Comparison of ENCODE assay signal across 7 mouse cellular contexts in the genomic region with DNA sequence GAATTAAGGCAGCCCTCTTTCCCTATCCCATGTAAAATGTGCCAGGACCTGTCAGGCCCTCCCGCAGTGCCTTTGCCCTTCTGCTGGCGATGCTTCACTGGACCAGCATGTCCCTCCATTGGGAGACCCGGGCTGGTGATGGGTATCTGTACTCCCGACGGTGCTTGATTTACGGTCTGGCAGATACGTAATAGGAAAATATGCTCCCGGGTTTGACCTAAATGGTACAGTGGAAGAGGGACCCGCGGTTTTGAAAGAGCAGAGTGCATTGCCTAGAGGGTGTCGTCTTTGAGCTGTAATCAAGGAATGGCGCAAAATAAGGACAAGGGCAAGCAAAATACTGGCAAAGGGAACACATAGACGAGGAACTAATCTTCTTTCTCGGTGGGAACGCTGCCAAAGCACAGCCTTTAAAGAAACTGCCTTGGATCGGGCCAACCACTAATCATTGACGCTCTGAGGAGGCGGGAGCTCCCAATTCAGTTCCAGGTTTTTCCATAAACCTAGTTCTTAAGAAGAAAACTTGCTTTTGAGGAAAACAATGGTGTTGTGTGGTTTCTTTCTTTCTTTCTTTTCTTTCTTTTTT. TPM values are rescaled to one million over a fixed set of nuclear protein-coding genes. Genes with fewer than 3 reads are reported as not detected.
DNase-seq lines count a peak whose midpoint lies in the region; ATAC-seq and TF ChIP-seq lines count a peak whose summit lies in the region.

No protein-coding gene starts in this region.

- no peak for TF ChIP-seq EP300 in lung, postnatal 0 days (IDR thresholded peaks at IDR 0.05)

- peak overlapping the region; percentile 79 for H3K4me2 ChIP-seq in lung, postnatal 0 days (replicated peaks; ENCODE audit: low read depth, low read length)
- H3K4me2 ChIP-seq in embryonic facial prominence, embryonic 12.5 days (replicated peaks) = peak overlapping the region; percentile 73

- no peaks in the 10 kb centered on the region for H3K36me3 ChIP-seq in lung, postnatal 0 days (ENCODE audit: insufficient read depth, low read length)
- H3K36me3 ChIP-seq in embryonic facial prominence, embryonic 12.5 days = no peaks in the 10 kb centered on the region
- H3K36me3 ChIP-seq in hindbrain, embryonic 10.5 days = peaks cover 5% of the 10 kb centered on the region; the same call in 1 of the 2 replicates

- peak; percentile 27 for DNase-seq in lung, postnatal 0 days (ENCODE audit: low spot score)
- no peak for DNase-seq in lung, postnatal 36 days
- DNase-seq in hindbrain, embryonic 10.5 days (ENCODE audit: low spot score) = no peak
- peak; percentile 77 for DNase-seq in testis, postnatal 10 days (ENCODE audit: low spot score)
- no peak for DNase-seq in thymus, postnatal 10 days (ENCODE audit: low spot score in 2 of 2)

- H3K27me3 ChIP-seq in lung, postnatal 0 days (replicated peaks; ENCODE audit: insufficient read depth, low read length) = no peaks in the 10 kb centered on the region
- no peaks in the 10 kb centered on the region for H3K27me3 ChIP-seq in embryonic facial prominence, embryonic 12.5 days
- no peaks in the 10 kb centered on the region for H3K27me3 ChIP-seq in hindbrain, embryonic 10.5 days (ENCODE audit: insufficient read depth, poor library complexity, severe bottlenecking)

- TF ChIP-seq CTCF in lung, postnatal 0 days (IDR thresholded peaks at IDR 0.05) = no peak

- peak overlapping the region; percentile 71 for H3K9ac ChIP-seq in lung, postnatal 0 days (replicated peaks; ENCODE audit: low read depth)
- peak overlapping the region; percentile 87 for H3K9ac ChIP-seq in embryonic facial prominence, embryonic 12.5 days

- WGBS in lung, postnatal 0 days = 13% methylated on average over 18 of the region's 18 CpGs
- 20% methylated on average over 18 of the region's 18 CpGs for WGBS in embryonic facial prominence, embryonic 12.5 days
- whole genome bisulfite sequencing in hindbrain, embryonic 10.5 days = 21% methylated on average over 18 of the region's 18 CpGs

- H3K4me3 ChIP-seq in lung, postnatal 0 days (ENCODE audit: low read depth, low read length) = peak overlapping the region; percentile 81
- peak overlapping the region; percentile 97 for H3K4me3 ChIP-seq in embryonic facial prominence, embryonic 12.5 days
- H3K4me3 ChIP-seq in hindbrain, embryonic 10.5 days = peak overlapping the region; percentile 97

- H3K4me1 ChIP-seq in lung, postnatal 0 days (ENCODE audit: insufficient read depth, low read depth, low read length) = peaks cover 6% of the 10 kb centered on the region; the same call in 1 of the 2 replicates
- peaks cover 14% of the 10 kb centered on the region for H3K4me1 ChIP-seq in embryonic facial prominence, embryonic 12.5 days
- H3K4me1 ChIP-seq in hindbrain, embryonic 10.5 days (replicated peaks) = peaks cover 26% of the 10 kb centered on the region

- peak; percentile 73 for ATAC-seq in lung, postnatal 0 days
- ATAC-seq in embryonic facial prominence, embryonic 12.5 days (ENCODE audit: insufficient number of reproducible peaks, insufficient read depth, low FRiP score, low TSS enrichment) = 0 out of 2 replicates have a peak, but pooled peaks have one; percentile 56
- peak; percentile 61 for ATAC-seq in megakaryocyte, adult 5-6 weeks (ENCODE audit: poor library complexity, severe bottlenecking)

- peak overlapping the region; percentile 32; the same call in 1 of the 2 replicates for H3K27ac ChIP-seq in lung, postnatal 0 days (ENCODE audit: low read length)
- no peak overlapping the region for H3K27ac ChIP-seq in embryonic facial prominence, embryonic 12.5 days
- H3K27ac ChIP-seq in hindbrain, embryonic 10.5 days = peak overlapping the region; percentile 90

- H3K9me3 ChIP-seq in lung, postnatal 0 days (ENCODE audit: low read length) = no peaks in the 10 kb centered on the region
- H3K9me3 ChIP-seq in embryonic facial prominence, embryonic 12.5 days = no peaks in the 10 kb centered on the region
- no peaks in the 10 kb centered on the region for H3K9me3 ChIP-seq in hindbrain, embryonic 10.5 days

RNA-seq across cellular contexts. Expression of a gene that starts 0.5 kb away (rescaled TPM):
- 22.9 and 28.4 TPM in 2 replicates for polyA plus RNA-seq in lung, postnatal 0 days (2015; fragmentation: Nextera tagmentation; extraction: Ambion mirVana)
- 45.2 and 46.6 TPM in 2 replicates for polyA plus RNA-seq in embryonic facial prominence, embryonic 12.5 days (2016; fragmentation: Nextera tagmentation; extraction: Ambion mirVana)
- polyA plus RNA-seq in hindbrain, embryonic 10.5 days (2016; fragmentation: Nextera tagmentation; extraction: Ambion mirVana) = 60.6 and 66.1 TPM in 2 replicates
- 12.7 and 17.2 TPM in 2 replicates for total RNA-seq in megakaryocyte, adult 5-6 weeks (2015)
- 38.3 and 43.4 TPM in 2 replicates for total RNA-seq in megakaryocyte, adult 5-6 weeks (2017)

Comparison
In these comparisons a context has a peak if more than half of its experiments do, and no peak if none do; other contexts are left out.
1. DNase-seq: peak in lung, postnatal 0 days (single experiment) and testis, postnatal 10 days (single experiment); none in lung, postnatal 36 days (single experiment), hindbrain, embryonic 10.5 days (single experiment) and thymus, postnatal 10 days (0 of 2).
2. Peak in every context shown above with its lines, with median percentiles within 50 percentile points of each other: ATAC-seq and H3K4me3 ChIP-seq.